Mouse (Mus musculus): Measurements from ENCODE around the gene Cend1. TPM values are rescaled to one million over a fixed set of nuclear protein-coding genes. Genes with fewer than 3 reads are reported as not detected.

The Cend1 gene
- polyA plus RNA-seq, 1 experiment, result 2.2 TPM

- TF ChIP-seq EP300 (IDR thresholded peaks at IDR 0.05; ENCODE audit: insufficient read depth, low read depth, low read length), result no peak
- no peak for TF ChIP-seq POLR2A (IDR thresholded peaks at IDR 0.05; ENCODE audit: insufficient read depth, low read length)
- TF ChIP-seq CTCF (IDR thresholded peaks at IDR 0.05; ENCODE audit: low read depth, low read length), result no peak
- peaks cover 6% of the 10 kb centered on the region for H3K4me1 ChIP-seq (ENCODE audit: control insufficient read depth, insufficient read depth, low read length)
- H3K4me3 ChIP-seq (ENCODE audit: low read depth, low read length), result no peak overlapping the region
- H3K36me3 ChIP-seq (ENCODE audit: control insufficient read depth, insufficient read depth, low read length, poor library complexity, severe bottlenecking), result no peaks in the 10 kb centered on the region
- no peaks in the 10 kb centered on the region for H3K9me3 ChIP-seq (replicated peaks; ENCODE audit: control insufficient read depth, insufficient read depth, low read length, poor library complexity, severe bottlenecking)
- H3K27me3 ChIP-seq (ENCODE audit: control insufficient read depth, insufficient read depth, low read length, poor library complexity, severe bottlenecking), result no peaks in the 10 kb centered on the region
- no peak overlapping the region for H3K27ac ChIP-seq (ENCODE audit: insufficient read depth, low read length)
- H3K9ac ChIP-seq (ENCODE audit: low read depth, poor library complexity, severe bottlenecking), result no peak overlapping the region
These were observed 9.1 kb downstream of the Cend1 start for GRCm38 (mm10) chr7:141420030-141420702.

GRCm38 (mm10) chr7:141418970-141419369 is 10.3 kb downstream of the Cend1 start:
- H3K27ac ChIP-seq (ENCODE audit: insufficient read depth, low read length), result no peak overlapping the region
- TF ChIP-seq CTCF (IDR thresholded peaks at IDR 0.05; ENCODE audit: low read depth, low read length) (no peak), EP300 (IDR thresholded peaks at IDR 0.05; ENCODE audit: insufficient read depth, low read depth, low read length) (no peak), POLR2A (IDR thresholded peaks at IDR 0.05; ENCODE audit: insufficient read depth, low read length) (no peak)
- no peaks in the 10 kb centered on the region for H3K36me3 ChIP-seq (ENCODE audit: control insufficient read depth, insufficient read depth, low read length, poor library complexity, severe bottlenecking)
- H3K27me3 ChIP-seq (ENCODE audit: control insufficient read depth, insufficient read depth, low read length, poor library complexity, severe bottlenecking), result no peaks in the 10 kb centered on the region
- H3K4me1 ChIP-seq (ENCODE audit: control insufficient read depth, insufficient read depth, low read length), result peaks cover 6% of the 10 kb centered on the region
- no peak overlapping the region for H3K4me3 ChIP-seq (ENCODE audit: low read depth, low read length)
- no peak overlapping the region for H3K9ac ChIP-seq (ENCODE audit: low read depth, poor library complexity, severe bottlenecking)
- H3K9me3 ChIP-seq (replicated peaks; ENCODE audit: control insufficient read depth, insufficient read depth, low read length, poor library complexity, severe bottlenecking), result no peaks in the 10 kb centered on the region

- Histone ChIP-seq H3K4me1 (ENCODE audit: control insufficient read depth, insufficient read depth, low read length) (peaks cover 6% of the 10 kb centered on the region), H3K9ac (ENCODE audit: low read depth, poor library complexity, severe bottlenecking) (no peak overlapping the region), H3K4me3 (ENCODE audit: low read depth, low read length) (no peak overlapping the region), H3K27ac (ENCODE audit: insufficient read depth, low read length) (no peak overlapping the region), H3K9me3 (replicated peaks; ENCODE audit: control insufficient read depth, insufficient read depth, low read length, poor library complexity, severe bottlenecking) (no peaks in the 10 kb centered on the region), H3K27me3 (ENCODE audit: control insufficient read depth, insufficient read depth, low read length, poor library complexity, severe bottlenecking) (no peaks in the 10 kb centered on the region), H3K36me3 (ENCODE audit: control insufficient read depth, insufficient read depth, low read length, poor library complexity, severe bottlenecking) (no peaks in the 10 kb centered on the region)
- TF ChIP-seq EP300 (IDR thresholded peaks at IDR 0.05; ENCODE audit: insufficient read depth, low read depth, low read length) (no peak), CTCF (IDR thresholded peaks at IDR 0.05; ENCODE audit: low read depth, low read length) (peak; percentile 53)
These were observed 11.3 kb downstream of the Cend1 start for GRCm38 (mm10) chr7:141417731-141418681.

- TF ChIP-seq EP300 (IDR thresholded peaks at IDR 0.05; ENCODE audit: insufficient read depth, low read depth, low read length) (peak; percentile 82), POLR2A (IDR thresholded peaks at IDR 0.05; ENCODE audit: insufficient read depth, low read length) (no peak), CTCF (IDR thresholded peaks at IDR 0.05; ENCODE audit: low read depth, low read length) (no peak)
- peaks cover 6% of the 10 kb centered on the region for H3K4me1 ChIP-seq (ENCODE audit: control insufficient read depth, insufficient read depth, low read length)
- no peak overlapping the region; the same call in 1 of the 2 replicates for H3K27ac ChIP-seq (ENCODE audit: insufficient read depth, low read length)
- H3K9me3 ChIP-seq (replicated peaks; ENCODE audit: control insufficient read depth, insufficient read depth, low read length, poor library complexity, severe bottlenecking), result no peaks in the 10 kb centered on the region
- no peaks in the 10 kb centered on the region for H3K36me3 ChIP-seq (ENCODE audit: control insufficient read depth, insufficient read depth, low read length, poor library complexity, severe bottlenecking)
- no peak overlapping the region for H3K9ac ChIP-seq (ENCODE audit: low read depth, poor library complexity, severe bottlenecking)
- no peaks in the 10 kb centered on the region for H3K27me3 ChIP-seq (ENCODE audit: control insufficient read depth, insufficient read depth, low read length, poor library complexity, severe bottlenecking)
- H3K4me3 ChIP-seq (ENCODE audit: low read depth, low read length), result no peak overlapping the region
These were observed 13.0 kb downstream of the Cend1 start for GRCm38 (mm10) chr7:141416144-141416841.

GRCm38 (mm10) chr7:141413809-141414584 is 15.3 kb downstream of the Cend1 start, which contains the start of gene Gatd1:
Gene Gatd1 (minus strand): TSS chr7:141414136.
- Histone ChIP-seq H3K36me3 (ENCODE audit: control insufficient read depth, insufficient read depth, low read length, poor library complexity, severe bottlenecking) (no peaks in the 10 kb centered on the region), H3K4me1 (ENCODE audit: control insufficient read depth, insufficient read depth, low read length) (peaks cover 6% of the 10 kb centered on the region), H3K9ac (ENCODE audit: low read depth, poor library complexity, severe bottlenecking) (peak within 1 kb of the TSS; percentile 76), H3K27ac (ENCODE audit: insufficient read depth, low read length) (peak within 1 kb of the TSS; percentile 58), H3K27me3 (ENCODE audit: control insufficient read depth, insufficient read depth, low read length, poor library complexity, severe bottlenecking) (no peaks in the 10 kb centered on the region), H3K4me3 (ENCODE audit: low read depth, low read length) (peak within 1 kb of the TSS; percentile 85), H3K9me3 (replicated peaks; ENCODE audit: control insufficient read depth, insufficient read depth, low read length, poor library complexity, severe bottlenecking) (no peaks in the 10 kb centered on the region)
- no peak for TF ChIP-seq CTCF (IDR thresholded peaks at IDR 0.05; ENCODE audit: low read depth, low read length)
- TF ChIP-seq POLR2A (IDR thresholded peaks at IDR 0.05; ENCODE audit: insufficient read depth, low read length), result peak; percentile 67
- TF ChIP-seq EP300 (IDR thresholded peaks at IDR 0.05; ENCODE audit: insufficient read depth, low read depth, low read length), result 0 out of 2 replicates have a peak, but pooled peaks have one; percentile 24

All from ES-Bruce4 (cell line).